Mouse (Mus musculus) midbrain, embryonic 15.5 days (tissue): Measurements from ENCODE around the gene Slc22a12. TPM values are rescaled to one million over a fixed set of nuclear protein-coding genes. Genes with fewer than 3 reads are reported as not detected.
A peak's percentile ranks its signal among the peaks of the same experiment; 100 is the strongest.

Experiments used
- ATAC-seq: fragments of 200-750 bp; cut with Nextera tagmentation; replicated peaks from 2 replicates; pipeline ENCODE4 v1.8.0; 2017; ENCODE audit warnings: moderate TSS enrichment
- H3K27ac ChIP-seq: fragments of 300-500 bp; sonication (generic); 2 replicates; pipeline ENCODE4 v1.5.1; 2015; ENCODE audit warnings: mild to moderate bottlenecking, inconsistent platforms
- H3K27me3 ChIP-seq: fragments of 300-500 bp; sonication (generic); replicated peaks from 2 replicates; pipeline ENCODE4 v1.6.1; 2015; ENCODE audit warnings: inconsistent platforms
- H3K36me3 ChIP-seq: fragments of 300-500 bp; sonication (generic); replicated peaks from 2 replicates; pipeline ENCODE4 v1.6.1; 2015; ENCODE audit warnings: inconsistent platforms
- H3K4me1 ChIP-seq: fragments of 300-500 bp; sonication (generic); 2 replicates; pipeline ENCODE4 v1.6.1; 2015; ENCODE audit warnings: inconsistent platforms
- H3K4me2 ChIP-seq: fragments of 300-500 bp; sonication (generic); 2 replicates; pipeline ENCODE4 v1.6.1; 2015; ENCODE audit warnings: inconsistent platforms, mild to moderate bottlenecking, moderate library complexity
- H3K4me3 ChIP-seq: fragments of 300-500 bp; sonication (generic); 2 replicates; pipeline ENCODE4 v1.5.1; 2015; ENCODE audit warnings: mild to moderate bottlenecking, inconsistent platforms
- H3K9ac ChIP-seq: fragments of 300-500 bp; sonication (generic); 2 replicates; pipeline ENCODE4 v1.6.1; 2015; ENCODE audit warnings: mild to moderate bottlenecking, inconsistent platforms
- H3K9me3 ChIP-seq: fragments of 300-500 bp; sonication (generic); 2 replicates; pipeline ENCODE4 v1.6.1; 2016; ENCODE audit warnings: inconsistent platforms
- WGBS: fragments of 180-500 bp; shearing (Covaris S2); methylation state at CpG from one replicate; pipeline ENCODE4 v1.1.7; 2015; ENCODE audit warnings: mixed read lengths; 5-methylcytosine and 5-hydroxymethylcytosine counted together
- polyA plus RNA-seq: library from polyadenylated mRNA; unstranded; fragments of >200 nt; fragmentation: Nextera tagmentation; extraction: Ambion mirVana; gene quantifications from 2 replicates; pipeline ENCODE4 v1.2.1, GENCODE M21; 2015

Gene Slc22a12
- polyA plus RNA-seq, 1 experiment from 2014 or later, result 0.32 TPM

DNA sequence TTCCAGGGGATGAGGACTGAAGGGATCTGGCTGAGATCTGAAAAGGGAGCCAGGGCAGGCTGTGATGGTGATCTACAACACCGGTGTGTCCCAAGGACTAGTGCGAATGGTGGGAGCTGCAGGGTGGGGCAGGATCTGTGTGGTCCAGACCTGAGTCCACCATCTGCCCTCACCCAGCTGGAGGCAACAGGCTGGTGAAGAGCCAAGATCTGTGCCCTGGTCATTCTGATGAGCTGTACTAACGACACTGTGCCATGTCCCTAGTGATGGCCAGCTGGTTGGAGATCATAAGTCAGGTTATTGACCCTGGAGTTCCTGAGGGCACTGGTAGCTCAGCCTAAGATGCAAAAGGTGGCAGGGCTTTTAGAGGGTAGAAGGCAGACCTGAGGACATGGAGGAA lies 15.4 kb downstream of the Slc22a12 start:
- Histone ChIP-seq H3K4me1 (peaks cover 36% of the 10 kb centered on the region), H3K9me3 (no peaks in the 10 kb centered on the region), H3K9ac (no peak overlapping the region), H3K4me3 (no peak overlapping the region), H3K27me3 (no peaks in the 10 kb centered on the region), H3K27ac (no peak overlapping the region), H3K4me2 (no peak overlapping the region), H3K36me3 (peaks cover 23% of the 10 kb centered on the region)
- 93% methylated on average over 3 of the region's 3 CpGs for WGBS
- no peak for ATAC-seq

DNA sequence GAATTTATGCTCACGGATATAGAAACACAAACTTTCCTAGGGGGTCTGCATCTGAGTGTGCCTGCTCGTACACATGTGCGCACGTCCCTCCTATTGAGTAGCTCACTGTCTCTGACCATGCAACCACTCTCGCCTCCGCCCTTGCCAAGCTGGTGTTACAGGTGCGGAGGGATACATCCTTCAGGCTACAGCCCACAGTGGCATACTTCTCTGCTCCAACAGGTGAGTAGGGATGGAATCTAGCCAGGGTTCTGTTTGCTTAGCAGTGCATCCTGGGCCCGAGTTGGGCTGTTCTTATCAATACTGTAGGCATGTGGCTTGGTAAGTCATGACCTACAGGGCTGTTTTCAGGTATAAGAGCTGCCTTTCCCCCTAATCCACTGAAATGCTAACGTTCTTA lies 16.8 kb downstream of the Slc22a12 start:
- 95% methylated on average over 9 of the region's 9 CpGs for WGBS
- ATAC-seq, result no peak
- Histone ChIP-seq H3K4me2 (no peak overlapping the region), H3K27me3 (no peaks in the 10 kb centered on the region), H3K4me1 (peaks cover 22% of the 10 kb centered on the region), H3K9ac (no peak overlapping the region), H3K36me3 (peaks cover 31% of the 10 kb centered on the region), H3K9me3 (no peaks in the 10 kb centered on the region), H3K27ac (no peak overlapping the region), H3K4me3 (no peak overlapping the region)

DNA sequence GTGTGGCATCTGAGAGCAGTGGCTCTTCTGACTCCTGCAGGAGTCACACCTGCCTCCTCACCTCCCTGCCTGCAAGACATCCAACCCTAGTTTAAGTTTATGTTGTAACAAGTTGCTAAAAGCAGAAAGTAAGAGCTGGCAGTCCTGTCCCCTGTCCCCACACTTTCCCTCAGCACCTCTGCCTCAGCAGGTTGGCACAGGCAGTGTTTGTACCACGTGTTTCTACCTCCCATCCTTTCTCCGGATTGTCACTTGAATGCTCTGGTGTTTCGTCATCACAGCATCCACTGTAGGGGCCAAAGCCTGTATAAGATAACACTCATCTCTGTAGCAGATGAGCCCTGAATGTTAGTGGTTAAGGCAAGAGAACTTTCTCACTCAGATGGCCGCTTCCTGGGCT lies 17.8 kb downstream of the Slc22a12 start:
- no peaks in the 10 kb centered on the region for H3K9me3 ChIP-seq
- no peak overlapping the region for H3K27ac ChIP-seq
- no peak for ATAC-seq
- H3K4me3 ChIP-seq, result no peak overlapping the region
- H3K27me3 ChIP-seq, result no peaks in the 10 kb centered on the region
- H3K36me3 ChIP-seq, result peaks cover 35% of the 10 kb centered on the region
- 86% methylated on average over 4 of the region's 4 CpGs for WGBS
- H3K9ac ChIP-seq, result no peak overlapping the region
- H3K4me1 ChIP-seq, result peaks cover 14% of the 10 kb centered on the region
- H3K4me2 ChIP-seq, result no peak overlapping the region

DNA sequence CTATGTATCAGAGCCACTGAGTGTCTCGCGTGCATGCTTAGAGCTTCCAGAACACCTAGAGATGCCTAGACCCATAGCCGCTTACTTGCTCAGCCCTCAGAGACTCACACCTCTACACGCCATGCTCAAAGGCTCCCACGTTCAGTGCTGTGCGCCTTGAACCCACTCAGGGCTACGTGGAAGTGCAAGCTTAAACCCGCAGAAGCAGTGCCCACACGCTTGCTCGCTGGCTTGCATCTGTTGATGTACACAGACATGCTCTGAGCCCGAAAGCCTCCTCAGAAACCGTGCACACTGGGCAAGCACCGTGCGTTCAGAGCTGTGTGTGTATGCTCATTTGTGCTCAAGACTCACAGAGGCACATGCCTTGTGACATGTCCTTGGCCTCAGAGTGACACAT lies 20.5 kb downstream of the Slc22a12 start:
- Histone ChIP-seq H3K27me3 (no peaks in the 10 kb centered on the region), H3K9me3 (no peaks in the 10 kb centered on the region), H3K27ac (no peak overlapping the region), H3K4me3 (no peak overlapping the region), H3K4me2 (no peak overlapping the region), H3K36me3 (peaks cover 38% of the 10 kb centered on the region), H3K4me1 (peaks cover 27% of the 10 kb centered on the region), H3K9ac (no peak overlapping the region)
- WGBS, result 92% methylated on average over 14 of the region's 14 CpGs
- no peak for ATAC-seq

DNA sequence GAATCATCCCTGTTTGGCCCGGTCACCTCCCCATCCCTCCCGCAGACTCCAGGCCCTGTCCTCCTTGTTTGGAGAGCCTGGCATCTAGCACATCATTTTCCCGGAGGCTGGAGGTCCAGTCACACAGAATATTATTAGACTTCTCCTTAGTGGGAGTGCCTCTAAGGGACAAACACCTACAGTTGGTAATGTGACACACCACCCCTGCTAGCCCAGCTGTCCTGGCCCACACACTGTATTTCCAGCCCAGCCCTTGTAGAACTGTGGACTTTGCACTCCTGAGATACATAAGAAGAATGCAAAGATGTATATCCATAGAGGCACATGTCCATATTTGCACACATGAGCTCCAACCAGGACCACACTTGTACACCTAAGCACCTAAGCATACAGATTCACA lies 21.2 kb downstream of the Slc22a12 start:
- H3K27ac ChIP-seq, result no peak overlapping the region
- no peaks in the 10 kb centered on the region for H3K27me3 ChIP-seq
- no peak overlapping the region for H3K4me3 ChIP-seq
- WGBS, result 82% methylated on average over 3 of the region's 3 CpGs
- H3K4me1 ChIP-seq, result peaks cover 30% of the 10 kb centered on the region
- no peak overlapping the region for H3K4me2 ChIP-seq
- no peaks in the 10 kb centered on the region for H3K9me3 ChIP-seq
- H3K36me3 ChIP-seq, result peaks cover 34% of the 10 kb centered on the region
- no peak overlapping the region for H3K9ac ChIP-seq
- no peak for ATAC-seq

DNA sequence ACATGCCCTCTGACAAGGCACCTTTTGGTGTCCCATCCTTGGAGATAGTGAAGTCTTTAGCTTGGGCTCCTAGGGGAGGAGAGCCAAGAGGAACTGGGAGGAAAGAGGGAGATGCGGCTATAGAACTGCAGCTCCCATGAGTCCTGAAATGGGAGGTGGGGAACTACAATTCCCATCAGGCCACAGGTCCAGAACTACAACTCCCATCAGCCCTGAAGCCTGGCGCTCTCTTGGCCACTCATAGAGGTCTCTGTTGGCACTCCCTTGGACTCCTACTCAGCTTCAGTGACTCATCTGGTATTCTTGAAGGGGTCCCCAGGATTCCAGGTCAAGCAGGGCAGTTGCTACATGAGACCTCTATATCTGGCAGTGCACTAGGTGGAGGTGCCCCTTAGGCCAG lies 23.3 kb downstream of the Slc22a12 start:
- Histone ChIP-seq H3K36me3 (peaks cover 31% of the 10 kb centered on the region; the same call in 1 of the 2 replicates), H3K4me2 (peak overlapping the region; percentile 42; the same call in 1 of the 2 replicates)
- no peak; the same call in 1 of the 2 replicates for ATAC-seq

DNA sequence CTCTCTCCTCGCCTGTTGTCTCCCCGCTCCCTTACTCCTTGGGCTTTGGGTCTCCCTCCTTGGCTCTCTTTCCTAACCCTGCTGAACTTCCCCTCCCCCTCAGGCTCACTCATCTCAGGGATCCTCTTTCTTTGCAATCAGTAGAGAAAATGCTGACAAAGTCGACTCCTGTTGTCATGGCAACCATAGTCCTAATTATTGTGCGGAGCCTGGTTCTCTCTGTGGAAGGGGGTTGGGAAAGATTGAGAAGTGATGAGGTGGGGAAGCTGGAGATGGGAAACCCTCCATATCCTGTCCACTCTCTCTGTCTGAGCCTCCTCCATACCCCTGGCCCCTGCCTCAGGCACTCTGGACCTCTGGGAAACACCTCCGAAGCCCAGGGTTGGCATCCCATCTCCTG lies 24.2 kb downstream of the Slc22a12 start:
- ATAC-seq, result peak; percentile 70
- Histone ChIP-seq H3K27ac (peak overlapping the region; percentile 87), H3K9me3 (no peaks in the 10 kb centered on the region), H3K9ac (peak overlapping the region; percentile 16; the same call in 1 of the 2 replicates), H3K36me3 (peaks cover 27% of the 10 kb centered on the region; the same call in 1 of the 2 replicates), H3K27me3 (no peaks in the 10 kb centered on the region), H3K4me1 (peaks cover 30% of the 10 kb centered on the region), H3K4me3 (no peak overlapping the region), H3K4me2 (peak overlapping the region; percentile 42)
- WGBS, result 12% methylated on average over 5 of the region's 5 CpGs

More for the DNA sequence above, 23.3 kb downstream of the Slc22a12 start:
- Histone ChIP-seq H3K4me3 (no peak overlapping the region), H3K4me1 (peaks cover 30% of the 10 kb centered on the region), H3K9me3 (no peaks in the 10 kb centered on the region), H3K9ac (no peak overlapping the region), H3K27ac (peak overlapping the region; percentile 87), H3K27me3 (no peaks in the 10 kb centered on the region)
- WGBS, result 53% methylated on average over 2 of the region's 2 CpGs

DNA sequence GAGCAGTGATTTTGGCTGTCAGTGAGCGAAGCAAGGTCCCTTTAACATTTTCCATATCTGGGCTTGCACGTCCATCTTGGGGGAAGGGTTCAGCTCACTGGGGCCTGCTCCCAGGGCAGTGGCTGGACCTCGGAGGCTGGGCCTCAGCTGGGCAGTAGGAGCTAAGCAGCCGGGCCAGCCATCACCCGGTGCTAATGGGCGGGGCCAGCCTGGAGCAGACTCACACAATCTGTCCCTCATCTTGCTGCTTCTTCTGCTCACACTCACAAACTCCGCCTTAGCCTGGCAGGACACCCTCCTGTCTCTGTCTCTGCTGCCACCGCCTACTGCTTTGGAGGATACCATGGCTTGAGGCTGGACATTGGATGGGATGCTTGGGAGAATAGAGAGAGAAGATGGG lies 26.7 kb downstream of the Slc22a12 start:
- Histone ChIP-seq H3K27me3 (no peaks in the 10 kb centered on the region), H3K4me2 (no peak overlapping the region), H3K4me3 (no peak overlapping the region), H3K4me1 (peaks cover 43% of the 10 kb centered on the region), H3K27ac (no peak overlapping the region), H3K36me3 (peaks cover 15% of the 10 kb centered on the region; the same call in 1 of the 2 replicates), H3K9ac (no peak overlapping the region), H3K9me3 (no peaks in the 10 kb centered on the region)
- WGBS, result 60% methylated on average over 8 of the region's 8 CpGs
- ATAC-seq, result no peak

DNA sequence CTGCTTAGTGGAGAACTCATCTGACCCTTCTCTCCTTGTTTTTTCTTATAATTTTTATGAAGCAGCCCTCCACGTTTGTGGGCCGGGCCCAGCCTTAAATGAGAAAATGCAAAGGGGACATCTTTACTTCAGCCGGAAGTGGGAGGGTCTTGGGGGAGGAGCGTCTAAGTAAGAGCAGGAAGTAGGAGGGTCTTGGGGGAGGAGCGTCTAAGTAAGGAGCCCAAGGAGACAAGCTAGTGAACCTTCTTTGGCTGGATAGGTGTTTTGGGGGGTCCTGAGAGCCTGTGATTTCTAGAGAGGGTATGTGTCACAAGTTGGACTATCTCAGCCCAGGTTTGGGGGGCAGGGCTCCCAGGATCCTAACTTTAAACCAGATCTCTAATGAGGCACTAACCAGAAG lies 27.4 kb downstream of the Slc22a12 start:
- no peak overlapping the region for H3K27ac ChIP-seq
- no peak overlapping the region for H3K4me3 ChIP-seq
- H3K9ac ChIP-seq, result no peak overlapping the region
- H3K36me3 ChIP-seq, result peaks cover 14% of the 10 kb centered on the region; the same call in 1 of the 2 replicates
- no peaks in the 10 kb centered on the region for H3K27me3 ChIP-seq
- H3K4me2 ChIP-seq, result no peak overlapping the region
- ATAC-seq, result no peak
- WGBS, result 57% methylated on average over 5 of the region's 5 CpGs
- H3K4me1 ChIP-seq, result peaks cover 43% of the 10 kb centered on the region
- H3K9me3 ChIP-seq, result no peaks in the 10 kb centered on the region

DNA sequence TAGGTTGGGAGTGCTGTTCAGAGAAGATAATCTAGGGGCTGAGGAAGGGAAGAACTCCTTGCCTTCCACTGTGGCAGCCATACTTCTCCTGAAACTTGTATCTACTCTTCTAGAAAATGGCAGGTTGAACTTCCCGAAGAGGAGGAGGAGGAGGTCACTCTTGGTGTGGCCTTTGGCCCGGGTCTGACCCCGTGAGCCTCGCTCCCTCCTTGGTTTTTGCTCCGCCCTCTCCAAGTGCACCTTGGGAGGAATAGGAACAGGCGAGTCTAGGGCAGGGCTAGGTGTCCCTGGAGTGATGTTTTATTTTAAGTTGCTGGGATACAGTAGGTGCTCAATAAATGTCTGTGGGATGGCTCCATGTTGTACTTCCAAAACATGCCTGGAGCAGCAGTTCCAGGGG lies 27.9 kb downstream of the Slc22a12 start:
- WGBS, result 76% methylated on average over 6 of the region's 6 CpGs
- Histone ChIP-seq H3K4me2 (no peak overlapping the region), H3K36me3 (peaks cover 10% of the 10 kb centered on the region; the same call in 1 of the 2 replicates), H3K9ac (no peak overlapping the region), H3K9me3 (no peaks in the 10 kb centered on the region), H3K27me3 (no peaks in the 10 kb centered on the region), H3K4me1 (peaks cover 42% of the 10 kb centered on the region), H3K27ac (no peak overlapping the region), H3K4me3 (no peak overlapping the region)
- ATAC-seq, result no peak

DNA sequence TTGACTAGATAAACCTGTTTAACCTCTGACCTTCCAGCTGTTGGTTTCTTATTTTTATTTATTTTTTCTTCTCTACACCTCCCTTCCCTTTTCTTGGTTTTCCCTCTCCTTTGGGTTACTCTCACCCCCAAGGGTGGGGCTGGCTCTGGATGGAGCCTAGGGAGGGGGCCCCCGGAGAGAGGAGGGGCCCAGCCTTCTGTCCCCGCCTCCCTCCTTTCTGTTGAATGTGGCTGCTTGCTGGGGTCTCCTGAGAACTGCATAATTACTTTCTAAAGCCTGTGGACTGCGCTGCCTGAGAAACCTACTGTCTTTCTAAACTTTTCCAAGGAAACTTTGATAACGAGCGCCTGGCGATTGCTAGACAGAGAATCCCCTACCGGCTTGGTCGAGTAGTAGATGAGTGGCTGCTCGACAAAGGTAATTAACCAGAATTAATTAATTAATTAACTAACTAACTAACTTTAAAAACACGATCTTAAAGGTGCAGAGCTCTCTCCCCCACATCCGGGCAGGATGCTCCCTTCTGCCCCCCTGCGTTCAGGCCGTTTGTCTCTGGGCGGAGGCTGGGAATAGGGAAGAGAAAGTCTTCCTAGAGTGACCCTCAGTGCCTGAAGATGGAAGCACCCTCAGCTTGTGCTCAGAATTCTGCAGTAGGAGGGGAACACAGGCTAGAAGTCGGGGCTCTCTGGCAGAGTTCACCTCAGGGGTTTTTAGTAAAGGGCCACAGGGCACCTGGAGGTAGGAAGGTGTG lies 29.3 kb downstream of the Slc22a12 start:
- Histone ChIP-seq H3K4me2 (no peak overlapping the region), H3K4me3 (no peak overlapping the region), H3K4me1 (peaks cover 29% of the 10 kb centered on the region), H3K27me3 (no peaks in the 10 kb centered on the region), H3K9ac (no peak overlapping the region), H3K9me3 (no peaks in the 10 kb centered on the region), H3K27ac (peak overlapping the region; percentile 2; the same call in 1 of the 2 replicates), H3K36me3 (peaks cover 12% of the 10 kb centered on the region; the same call in 1 of the 2 replicates)
- WGBS, result 13% methylated on average over 15 of the region's 15 CpGs
- ATAC-seq, result no peak

DNA sequence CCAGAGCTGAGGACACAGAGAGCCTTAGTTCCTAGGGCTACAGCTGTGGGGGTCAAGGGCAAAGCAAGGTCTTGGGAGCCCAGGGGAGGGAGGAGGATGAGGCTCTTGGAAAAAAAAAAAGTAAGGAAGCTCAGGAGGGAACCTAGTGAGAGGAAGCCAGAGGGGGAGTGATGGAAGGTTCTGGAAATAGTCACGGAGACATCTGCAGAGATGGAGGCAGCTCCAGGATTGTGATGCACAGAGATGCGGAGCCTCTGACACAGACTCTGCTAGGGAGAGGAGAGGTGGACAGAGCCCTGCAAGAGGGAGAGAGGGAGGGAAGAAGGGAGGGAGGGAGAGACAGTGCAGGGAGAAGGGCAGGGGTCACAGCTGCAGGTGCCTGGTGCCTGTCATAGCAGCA lies 32.3 kb downstream of the Slc22a12 start:
- no peak overlapping the region for H3K9ac ChIP-seq
- ATAC-seq, result no peak
- H3K27ac ChIP-seq, result no peak overlapping the region
- 77% methylated on average over 2 of the region's 2 CpGs for WGBS
- H3K27me3 ChIP-seq, result no peaks in the 10 kb centered on the region
- H3K36me3 ChIP-seq, result peaks cover 18% of the 10 kb centered on the region
- H3K4me1 ChIP-seq, result peaks cover 19% of the 10 kb centered on the region
- H3K4me3 ChIP-seq, result no peak overlapping the region
- H3K4me2 ChIP-seq, result no peak overlapping the region
- H3K9me3 ChIP-seq, result no peaks in the 10 kb centered on the region

DNA sequence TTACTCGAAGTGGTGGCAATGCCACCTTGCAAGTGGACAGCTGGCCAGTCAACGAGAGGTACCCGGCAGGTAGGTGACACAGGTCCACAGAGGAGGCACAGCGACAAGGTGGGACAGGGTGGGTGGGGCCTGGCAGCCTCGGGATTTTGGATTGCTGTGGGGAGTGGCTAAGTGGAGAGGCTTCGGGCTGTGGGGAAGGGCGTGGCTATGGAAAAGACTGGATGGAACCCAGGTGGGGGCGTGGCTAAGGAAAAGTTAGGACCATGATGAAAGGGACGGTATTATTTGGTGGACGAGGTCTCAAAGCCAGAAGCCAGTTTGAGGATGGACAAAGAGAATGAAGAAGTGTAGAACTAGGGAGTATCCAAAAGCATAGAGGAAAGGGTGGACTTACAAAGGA lies 33.0 kb downstream of the Slc22a12 start:
- peaks cover 25% of the 10 kb centered on the region for H3K36me3 ChIP-seq
- H3K4me3 ChIP-seq, result no peak overlapping the region
- no peaks in the 10 kb centered on the region for H3K9me3 ChIP-seq
- 80% methylated on average over 10 of the region's 10 CpGs for WGBS
- H3K4me2 ChIP-seq, result no peak overlapping the region
- H3K27me3 ChIP-seq, result no peaks in the 10 kb centered on the region
- H3K9ac ChIP-seq, result no peak overlapping the region
- H3K4me1 ChIP-seq, result peaks cover 20% of the 10 kb centered on the region
- ATAC-seq, result no peak
- no peak overlapping the region for H3K27ac ChIP-seq
